Mouse (Mus musculus) frontal cortex, postnatal 36 days (tissue): ENCODE data around the gene Hmcn2.

ENCODE experiments used
- DNase-seq, 2 experiments: peaks; one replicate each; pipeline ENCODE4 v3.0.0; 2022; ENCODE audit warnings: low spot score in 2 of 2

The Hmcn2 gene

DNA sequence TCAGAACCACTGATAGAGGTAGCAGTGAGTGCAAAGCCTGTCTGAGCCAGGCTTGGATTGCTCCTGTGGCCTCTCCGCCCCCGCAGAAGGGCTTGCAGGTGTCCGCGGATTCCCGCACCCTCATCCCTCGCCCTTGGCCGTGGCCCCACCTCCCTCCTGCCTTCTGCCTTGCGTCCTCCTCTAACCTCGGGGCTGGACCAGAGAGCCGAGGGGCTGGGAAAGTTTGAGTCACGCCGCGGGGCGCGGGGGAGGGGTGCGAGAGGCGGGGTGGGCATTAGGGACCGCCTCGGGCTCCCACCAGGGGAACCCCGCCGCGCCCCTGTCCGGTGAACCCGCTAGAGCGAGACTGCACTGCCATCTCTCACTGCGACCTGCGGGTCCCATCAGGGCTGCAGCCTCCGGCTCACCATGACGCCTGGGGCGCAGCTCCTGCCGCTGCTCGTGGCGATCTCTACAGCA is at the start of gene Hmcn2:
TSS of gene Hmcn2 (plus strand) at position 409 of the 459 bp plus-strand sequence.
- no peak for DNase-seq

DNA sequence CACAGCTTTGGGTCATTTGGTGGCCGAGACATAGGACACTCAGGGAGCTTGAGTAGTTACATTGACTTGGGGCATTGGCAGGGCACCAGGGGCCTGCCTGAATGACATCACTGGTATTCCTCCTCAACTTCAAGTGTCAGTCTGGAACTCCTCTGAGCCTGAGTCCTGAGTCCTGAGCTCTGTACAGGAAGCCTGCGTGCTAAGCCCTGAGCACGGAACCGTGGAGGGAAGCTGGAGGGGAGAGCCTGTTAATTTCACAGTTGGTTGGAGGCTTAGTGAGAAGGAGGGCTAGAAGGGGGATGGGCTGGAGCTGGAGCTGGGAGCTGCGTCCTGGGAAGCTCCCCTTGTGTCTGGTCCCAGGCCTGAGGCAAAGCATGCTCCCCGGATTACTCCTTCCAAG is 46.8 kb upstream of the Hmcn2 start:
- DNase-seq = no peak

DNA sequence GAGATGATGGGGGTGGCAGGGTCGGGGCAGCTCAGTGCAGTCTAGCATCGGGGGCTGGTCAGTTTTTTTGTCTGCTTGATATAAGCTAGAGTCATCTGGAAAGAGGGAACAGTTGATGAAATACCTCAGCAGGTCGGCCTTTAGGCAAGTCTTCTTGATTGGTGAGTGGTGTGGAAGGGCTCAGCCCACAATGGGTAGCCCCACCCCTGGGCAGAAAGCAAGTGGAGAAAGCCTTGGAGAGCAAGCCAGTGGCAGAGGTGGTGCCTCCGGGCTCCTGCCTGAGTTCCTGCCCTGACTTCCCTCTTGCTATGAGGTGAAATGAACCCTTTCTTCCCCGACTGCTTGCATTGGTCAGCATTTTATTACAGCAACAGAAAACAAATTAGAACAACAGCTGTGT is 45.6 kb upstream of the Hmcn2 start:
- no peak for DNase-seq

DNA sequence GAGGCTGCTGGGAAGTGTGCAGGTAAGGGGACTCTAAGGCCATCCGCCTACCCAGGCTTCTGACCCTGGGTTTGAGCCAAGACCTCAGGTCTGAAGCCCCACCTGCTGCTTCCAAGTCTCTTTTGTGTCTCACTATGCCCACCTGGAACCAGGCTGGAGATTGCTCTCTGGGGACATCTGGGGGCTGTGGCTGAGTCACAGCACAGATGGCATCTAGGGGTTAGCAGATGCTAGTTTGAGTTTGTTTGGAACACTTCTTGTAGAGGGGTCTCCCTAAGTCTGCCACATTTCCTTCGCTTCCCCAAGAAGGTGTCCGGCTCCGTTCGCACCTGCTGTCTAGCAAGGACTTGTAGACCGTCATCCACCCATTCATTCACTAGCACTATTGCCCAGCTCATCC is 45.0 kb upstream of the Hmcn2 start:
- no peak for DNase-seq

DNA sequence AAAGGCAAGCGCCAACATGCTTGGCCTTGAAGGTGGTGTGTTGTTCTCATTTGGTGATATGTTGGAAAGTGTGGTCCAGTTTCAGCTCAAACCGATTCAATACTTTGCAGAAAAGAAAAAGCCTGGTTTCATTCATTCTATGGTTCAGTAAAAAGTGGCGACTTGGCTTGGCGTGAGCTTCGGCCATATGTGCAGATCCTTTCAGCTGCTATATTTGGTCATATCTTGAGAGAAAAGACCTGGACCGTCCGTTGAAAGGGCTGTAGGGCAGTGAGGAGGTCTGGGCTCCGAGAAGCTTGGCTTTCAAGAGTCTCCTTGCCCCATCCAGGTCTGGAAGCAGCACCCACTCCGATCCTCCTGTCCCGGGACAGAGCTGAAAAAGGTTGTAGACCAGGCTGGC is 44.4 kb upstream of the Hmcn2 start:
- no peak for DNase-seq

DNA sequence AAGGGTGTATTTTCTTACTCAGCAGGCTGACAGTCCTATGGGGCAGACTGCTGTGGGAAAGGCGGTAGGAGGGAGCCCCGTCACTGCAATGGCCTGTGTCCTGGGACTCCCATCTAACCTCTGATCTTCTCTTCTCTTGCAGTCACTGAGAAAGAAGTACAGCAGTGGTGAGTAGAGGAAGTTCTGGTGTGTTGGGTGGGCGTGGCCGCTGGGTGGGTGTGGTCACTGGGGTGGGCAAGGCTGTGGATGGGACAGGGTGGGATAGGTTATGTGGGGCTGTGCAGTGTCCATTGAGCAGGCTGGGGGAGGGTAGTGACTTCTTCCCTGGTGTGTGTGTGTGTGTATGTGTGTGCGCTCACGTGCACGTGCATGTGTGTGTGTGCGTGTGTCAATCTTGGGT is 43.7 kb upstream of the Hmcn2 start:
- DNase-seq = no peak

DNA sequence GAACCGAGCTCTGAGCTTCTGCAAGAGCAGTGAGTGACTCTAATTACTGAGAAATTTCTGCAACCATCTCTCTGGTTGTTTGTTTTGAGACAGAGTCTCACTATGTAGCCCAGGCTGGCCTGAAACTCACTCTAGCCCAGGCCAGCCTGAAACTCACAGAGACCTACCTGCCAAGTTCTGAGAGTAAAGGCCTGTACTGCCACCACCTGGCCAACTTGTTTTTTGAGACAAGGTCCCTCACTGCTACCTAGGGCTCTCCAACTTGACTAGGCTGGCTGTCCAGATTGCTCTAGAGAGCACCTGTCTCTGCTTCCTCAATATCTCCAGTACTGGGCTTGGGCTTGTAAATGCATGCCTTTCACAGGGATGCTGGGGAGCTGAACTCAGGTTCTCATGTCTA is 43.1 kb upstream of the Hmcn2 start:
- no peak for DNase-seq

DNA sequence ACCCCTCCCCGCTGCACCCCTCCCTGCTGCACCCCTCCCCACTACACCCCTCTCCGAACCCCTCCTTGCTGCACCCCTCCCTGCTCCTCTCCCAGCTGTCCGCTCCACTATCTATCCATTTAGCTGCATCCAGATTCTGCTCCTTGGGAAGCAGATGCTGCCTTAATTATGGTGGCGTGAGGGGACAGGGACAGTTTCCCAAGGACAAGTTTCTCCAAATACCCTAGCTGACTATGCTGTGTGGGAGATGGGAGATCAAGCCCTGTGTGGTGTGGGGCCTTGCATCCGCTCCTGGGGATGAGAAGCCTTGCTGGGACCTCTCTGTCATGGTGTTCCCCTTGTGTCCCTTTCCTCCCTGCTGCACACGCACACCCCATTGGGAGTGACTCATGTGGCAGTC is 39.2 kb upstream of the Hmcn2 start:
- DNase-seq = no peak

DNA sequence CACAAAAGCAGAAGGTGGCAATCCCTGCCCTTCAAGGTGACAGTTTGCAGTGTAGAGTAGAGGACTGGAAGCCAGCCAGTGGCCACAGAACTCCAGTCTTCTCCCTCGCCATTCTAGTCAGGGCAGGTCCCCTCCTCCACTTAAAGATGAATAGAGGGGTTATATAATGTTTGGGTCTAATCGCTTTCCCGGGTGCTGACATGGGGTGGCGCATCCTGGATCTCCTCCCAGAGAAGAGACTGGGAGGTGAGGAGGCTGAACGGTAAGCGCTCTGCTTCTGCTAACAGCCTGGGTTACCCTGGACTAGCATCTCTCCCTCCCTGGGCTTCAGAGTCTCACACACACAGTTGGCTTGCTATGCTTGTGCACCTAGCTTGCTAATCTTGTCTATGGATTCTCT is 36.4 kb upstream of the Hmcn2 start:
- peak; percentile 46 to 55 for DNase-seq

DNA sequence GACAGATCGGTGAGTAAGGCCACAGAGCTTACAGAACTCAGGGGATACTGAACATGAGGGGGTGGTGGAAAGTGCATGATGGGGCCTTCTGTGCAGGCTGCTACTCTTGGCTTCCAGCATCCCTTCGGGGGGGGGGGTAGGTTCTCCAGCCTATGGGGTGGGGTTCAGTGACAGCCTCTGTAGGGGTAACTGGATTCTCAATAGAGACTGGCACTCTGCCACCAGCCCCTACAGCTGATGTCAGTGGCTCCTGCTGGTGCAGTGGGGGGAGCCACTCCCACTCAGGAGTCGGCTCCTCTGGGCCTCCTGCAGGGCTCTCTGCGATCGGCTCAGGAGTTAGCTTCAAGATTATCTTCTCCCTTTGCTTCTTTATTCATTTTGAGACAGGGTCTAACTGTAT is 35.7 kb upstream of the Hmcn2 start:
- peak in 1 of 2 experiments; percentile 36 for DNase-seq

DNA sequence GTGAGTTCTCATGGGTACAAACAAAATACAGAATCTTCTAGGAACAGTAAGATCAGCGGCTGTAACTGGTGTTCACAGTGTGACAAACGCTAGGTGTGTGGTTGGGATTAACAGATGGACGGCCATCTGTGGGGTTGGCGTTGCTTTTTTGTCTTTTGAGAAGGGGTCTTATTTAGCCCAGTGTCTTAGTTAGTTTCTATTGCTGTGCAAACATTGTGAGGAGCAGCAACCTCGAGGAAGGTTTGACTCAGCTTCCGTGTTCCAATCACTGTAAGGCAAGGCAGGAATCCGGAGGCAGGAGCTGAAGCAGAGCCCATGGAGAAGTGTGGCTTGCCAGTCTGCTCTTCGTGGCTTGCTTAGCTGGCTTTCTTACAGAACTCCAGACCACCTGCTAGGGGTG is 33.1 kb upstream of the Hmcn2 start:
- no peak for DNase-seq

DNA sequence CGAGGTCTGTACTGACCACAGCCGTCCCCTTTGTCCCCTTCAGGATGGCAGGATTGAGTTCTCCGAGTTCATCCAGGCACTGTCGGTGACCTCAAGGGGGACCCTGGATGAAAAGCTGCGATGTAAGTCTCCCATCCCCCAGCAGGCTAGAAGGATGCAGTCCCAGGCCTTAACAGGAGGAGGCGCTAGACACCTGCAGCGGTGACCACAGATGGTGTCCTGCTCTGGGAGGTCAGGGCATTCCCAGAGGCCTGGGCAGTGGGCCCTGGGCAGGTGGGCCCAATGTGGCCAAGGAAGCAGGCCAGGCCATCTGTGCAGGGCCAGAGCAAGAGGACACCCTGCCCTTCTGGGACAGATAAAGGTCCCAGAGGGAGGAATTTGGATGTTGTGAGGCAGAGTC is 31.9 kb upstream of the Hmcn2 start:
- DNase-seq = no peak

DNA sequence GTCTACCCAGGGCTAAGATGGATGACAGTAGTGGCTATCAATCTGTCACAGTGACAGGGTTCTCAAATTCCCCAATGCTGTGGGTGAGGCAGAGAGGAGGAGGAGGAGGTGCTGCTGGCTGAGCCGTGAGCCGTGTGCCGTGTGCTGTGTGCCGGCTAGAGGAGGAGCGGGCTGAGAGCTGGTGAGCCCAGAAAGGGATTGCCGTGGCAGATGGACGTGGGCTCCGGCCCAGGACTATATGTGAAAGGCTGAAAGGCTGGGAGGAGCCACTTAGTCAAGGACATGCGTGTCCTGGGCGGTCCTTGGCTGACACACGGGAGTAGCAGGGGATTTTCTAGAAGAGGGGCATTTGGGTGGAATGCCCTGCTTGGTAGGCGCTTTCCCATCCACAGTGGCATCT is 31.3 kb upstream of the Hmcn2 start:
- no peak for DNase-seq

DNA sequence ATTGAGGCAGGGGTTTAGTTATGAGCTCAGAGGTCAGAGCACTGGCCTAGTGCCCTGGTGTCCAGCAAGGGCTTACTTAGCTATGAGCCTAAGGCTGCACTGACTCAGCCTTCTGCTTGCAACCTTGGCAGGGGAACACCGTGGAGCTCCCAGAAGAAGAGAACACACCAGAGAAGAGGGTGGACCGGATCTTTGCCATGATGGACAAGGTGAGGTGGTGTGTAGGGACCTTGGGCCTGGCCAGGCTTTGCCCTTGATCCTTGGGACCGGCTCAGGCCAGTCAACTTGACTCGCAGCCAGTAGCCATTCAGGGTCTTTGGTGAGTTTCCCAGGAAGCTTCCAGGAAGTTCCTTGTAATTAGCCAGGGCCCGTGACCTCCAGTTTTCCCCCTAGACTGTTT is 29.7 kb upstream of the Hmcn2 start:
- DNase-seq = no peak

DNA sequence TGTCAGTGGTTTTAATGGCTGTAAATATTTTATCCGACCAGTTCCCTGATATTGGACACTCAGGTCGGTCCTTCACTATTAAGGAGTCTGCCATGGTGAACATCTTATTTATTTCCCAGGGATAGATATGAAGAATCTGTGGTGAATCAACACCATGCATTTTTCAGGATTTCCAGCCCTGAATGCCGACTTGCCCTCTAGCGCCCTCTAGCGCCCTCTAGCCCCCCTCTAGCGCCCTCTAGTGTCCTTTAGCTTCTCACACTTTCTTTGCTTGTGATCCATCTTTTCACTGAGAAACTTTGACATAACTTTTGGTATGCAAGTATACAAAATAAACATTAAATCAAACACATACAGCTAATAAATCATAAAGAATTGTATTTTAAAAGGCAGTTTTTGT is 22.8 kb upstream of the Hmcn2 start:
- peak; percentile 54 to 67 for DNase-seq

DNA sequence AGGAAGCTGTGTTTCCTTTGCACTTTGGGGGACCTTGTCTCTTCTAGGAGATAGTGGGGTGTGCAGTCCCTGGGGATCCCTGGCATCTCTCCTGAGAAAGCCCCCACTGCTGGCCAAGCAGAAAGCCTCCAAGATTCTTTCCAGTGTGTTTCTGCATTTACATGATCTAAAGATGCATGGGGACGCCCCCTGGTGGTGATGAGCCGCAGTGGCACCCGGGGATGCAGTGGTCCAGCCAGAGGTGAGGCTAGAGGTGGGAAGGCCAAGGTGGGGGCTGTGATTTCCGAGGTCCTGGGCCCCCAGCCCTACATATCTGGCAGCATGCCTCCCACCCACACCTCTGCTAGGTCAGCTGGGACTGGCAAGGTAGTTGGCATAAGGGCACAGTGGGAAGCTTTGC is 19.2 kb upstream of the Hmcn2 start:
- peak; percentile 79 to 82 for DNase-seq

DNA sequence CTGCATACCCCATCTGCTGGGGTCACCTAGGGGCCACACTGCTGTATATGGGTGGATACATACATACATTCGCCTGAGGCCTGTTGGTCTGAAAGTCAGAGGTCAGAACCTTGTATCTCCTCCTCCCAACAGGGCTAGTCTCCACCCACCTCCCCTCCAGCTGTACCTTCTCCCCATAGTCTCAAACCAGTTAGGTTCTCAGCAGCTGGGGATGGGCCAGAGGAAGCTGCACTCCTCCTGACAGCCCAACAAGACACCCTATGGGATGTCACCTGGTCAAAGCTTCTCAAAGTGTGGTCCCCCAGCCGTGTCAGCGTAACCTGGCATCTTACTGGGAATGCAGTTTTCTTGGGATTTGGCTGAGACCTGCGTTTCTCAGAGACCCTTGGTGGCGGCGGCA is 17.8 kb upstream of the Hmcn2 start:
- DNase-seq = no peak

DNA sequence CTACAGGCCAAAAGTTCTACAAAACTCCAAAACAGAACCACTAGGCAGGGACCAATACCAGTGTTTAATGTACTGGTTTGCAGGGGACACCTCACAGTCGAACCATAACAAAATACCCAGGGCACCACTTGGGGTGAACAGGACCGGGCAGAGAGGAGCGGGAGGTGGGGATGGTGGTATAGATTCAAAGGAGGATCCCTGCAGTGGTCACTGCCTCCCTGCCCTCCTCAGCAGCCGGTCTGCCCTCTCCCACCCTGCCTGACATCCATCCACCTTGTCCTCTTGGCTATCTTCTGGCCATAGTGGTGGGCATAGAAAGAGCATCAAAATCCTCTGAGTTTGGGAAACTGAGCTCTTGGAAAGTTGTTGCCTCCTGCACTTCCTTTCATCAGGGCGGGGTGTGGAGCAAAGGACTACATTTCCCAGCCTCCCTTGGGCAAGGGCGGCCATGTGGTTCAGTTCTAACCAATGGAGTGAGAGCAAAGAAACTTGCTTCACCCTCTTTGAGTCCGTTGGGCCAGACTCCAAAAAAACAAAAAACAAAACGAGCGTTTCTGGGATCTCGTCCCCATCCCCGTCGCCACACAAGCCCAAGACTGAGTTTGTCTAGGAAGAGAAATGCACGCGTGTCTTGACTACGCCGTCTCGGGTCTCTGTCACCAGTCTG is 16.5 kb upstream of the Hmcn2 start:
- DNase-seq = peak; percentile 38 to 63

DNA sequence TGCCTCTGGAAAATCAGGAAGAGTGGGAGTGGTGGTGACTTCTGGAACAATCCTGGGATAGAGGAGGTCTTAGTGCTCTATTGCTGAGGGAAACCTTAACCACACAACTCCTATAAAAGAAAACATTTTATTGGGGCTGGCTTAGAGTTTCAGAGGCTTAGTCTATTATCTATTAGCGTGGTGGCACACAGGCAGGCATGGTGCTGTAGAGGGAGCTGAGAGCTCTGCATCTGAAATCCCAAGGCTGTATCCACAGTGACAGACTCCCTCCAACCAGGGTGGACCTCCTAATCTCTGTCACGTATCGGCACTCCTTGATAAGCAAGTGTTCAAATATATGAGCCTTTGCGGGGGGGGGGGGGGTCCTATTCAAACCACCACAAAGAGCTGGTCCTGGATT is 15.4 kb upstream of the Hmcn2 start:
- DNase-seq = no peak

DNA sequence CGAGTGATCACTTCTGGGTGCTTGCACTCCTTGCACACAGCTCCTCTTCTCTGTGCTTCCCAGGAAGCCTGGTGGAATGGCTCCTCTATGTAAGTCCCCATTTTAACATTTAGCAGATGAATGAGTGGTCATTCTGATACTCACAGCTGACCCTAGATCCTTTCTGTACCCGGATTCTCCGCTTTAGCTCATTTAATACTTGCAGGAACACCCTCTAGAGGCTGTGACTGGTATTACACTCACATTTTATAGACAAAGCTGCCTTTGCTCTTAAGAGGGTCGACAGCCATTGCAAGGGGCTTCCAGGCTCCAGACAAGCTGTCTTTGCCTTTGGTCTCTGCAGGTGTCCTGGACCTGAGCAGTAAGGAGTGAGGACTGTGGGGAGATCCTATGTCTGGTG is 14.9 kb upstream of the Hmcn2 start:
- no peak for DNase-seq

DNA sequence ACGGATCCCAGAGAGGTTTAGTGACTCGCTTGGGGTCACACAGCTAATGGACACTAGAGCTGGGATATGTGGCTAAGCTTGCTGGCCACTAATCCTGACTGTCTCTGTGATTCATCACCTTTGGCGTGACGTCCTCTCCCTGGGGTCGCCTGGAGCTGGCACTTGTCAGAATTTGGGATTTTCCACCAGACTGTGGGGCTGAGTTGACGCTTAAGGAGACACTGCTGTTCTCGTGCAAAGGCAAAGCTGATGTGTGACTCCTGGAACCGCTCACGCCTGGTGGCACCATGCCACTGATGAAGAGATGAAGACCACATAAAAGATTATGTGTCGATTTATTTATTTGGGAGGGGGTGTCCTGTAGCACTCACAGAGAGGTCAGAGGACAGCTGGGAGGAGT is 14.2 kb upstream of the Hmcn2 start:
- DNase-seq = no peak

DNA sequence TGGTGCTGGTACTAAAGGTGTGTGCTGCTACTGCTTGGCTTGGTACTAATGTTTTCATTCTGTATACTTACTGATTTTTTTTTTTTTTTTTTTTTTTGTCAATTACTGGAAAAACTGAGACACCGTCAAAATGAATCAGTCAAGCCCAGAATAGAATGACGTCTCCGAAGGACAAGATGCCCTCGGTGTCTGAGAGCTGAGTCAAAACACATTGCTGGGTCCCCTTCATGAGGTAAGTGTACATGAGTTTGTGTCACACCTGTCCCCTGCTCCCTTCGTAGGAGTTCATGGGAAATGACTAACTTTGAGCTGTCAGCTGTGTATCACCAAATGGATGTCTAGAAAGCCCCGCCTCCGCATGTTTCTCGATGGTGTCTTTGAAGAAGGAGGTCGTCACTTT is 11.0 kb upstream of the Hmcn2 start:
- no peak for DNase-seq

DNA sequence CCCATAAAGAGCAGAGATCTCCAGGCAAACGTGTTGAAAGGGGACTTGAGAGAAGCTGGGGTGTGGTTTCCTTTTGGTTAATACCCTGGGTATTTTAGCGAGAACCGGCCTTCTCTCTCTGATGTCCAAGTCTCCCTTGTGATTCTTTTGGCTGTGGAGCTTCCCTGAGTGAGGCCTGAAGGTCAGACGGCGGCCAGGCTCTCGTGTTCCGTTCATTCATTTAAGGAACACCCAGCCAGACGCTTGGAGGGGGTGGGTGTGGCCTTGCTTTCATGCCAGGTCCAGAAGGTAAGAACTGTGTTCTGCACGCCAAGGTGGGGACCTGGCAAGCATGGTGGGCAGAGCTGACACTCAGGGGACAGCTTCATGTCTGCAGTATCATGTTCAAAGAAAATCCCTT is 10.0 kb upstream of the Hmcn2 start:
- no peak for DNase-seq
